Mouse (Mus musculus): ENCODE results near the gene Smg6.

- no peak for TF ChIP-seq CTCF (IDR thresholded peaks at IDR 0.05; ENCODE audit: borderline replicate concordance, extremely low read depth, insufficient read depth, insufficient read length)
- no peak for TF ChIP-seq POLR2A (IDR thresholded peaks at IDR 0.05; ENCODE audit: borderline replicate concordance, extremely low read depth, insufficient read depth, insufficient read length, poor library complexity, severe bottlenecking)
Measured at GRCm38 (mm10) chr11:75167643-75168589, 242.3 kb downstream of the Smg6 start.

All from brain, embryonic 14.5 days (tissue).